Mouse (Mus musculus) MEL (cell line): ENCODE measurements around the gene Efna5. TPM values are rescaled to one million over a fixed set of nuclear protein-coding genes. Genes with fewer than 3 reads are reported as not detected.

Experiments used
- DNase-seq: peaks from one replicate; pipeline ENCODE4 v3.0.0; 2011; ENCODE audit warnings: low read depth, low spot score
- H3K27ac ChIP-seq: 2 replicates; pipeline ENCODE4 v1.5.1; 2012; ENCODE audit warnings: low read depth, mild to moderate bottlenecking, control low read depth, low read length, moderate library complexity; ENCODE audit not compliant: control insufficient read depth
- H3K27me3 ChIP-seq, 2 experiments: fragments of 150-350 bp in 1 of 2; sonication (generic) in 1 of 2; 2 replicates each; pipeline ENCODE4 v1.6.1; 2012; ENCODE audit warnings: low read length in 2 of 2, mild to moderate bottlenecking in 2 of 2, improper control_type of control experiment in 1 of 2, moderate library complexity in 1 of 2; ENCODE audit not compliant: insufficient read depth in 2 of 2, control insufficient read depth in 1 of 2
- H3K36me3 ChIP-seq, 2 experiments: 2 replicates each; pipeline ENCODE4 v1.6.1; 2012 to 2014; ENCODE audit warnings: low read length in 2 of 2, improper control_type of control experiment in 1 of 2, inconsistent platforms in 1 of 2, mild to moderate bottlenecking in 1 of 2; ENCODE audit not compliant: insufficient read depth in 2 of 2, control insufficient read depth in 1 of 2
- H3K4me1 ChIP-seq, 2 experiments: fragments of 150-350 bp in 1 of 2; sonication (generic) in 1 of 2; 2 replicates each; pipeline ENCODE4 v1.6.1; 2012; ENCODE audit warnings: low read length in 2 of 2, improper control_type of control experiment in 1 of 2, mild to moderate bottlenecking in 1 of 2; ENCODE audit not compliant: insufficient read depth in 2 of 2, control insufficient read depth in 1 of 2
- H3K4me3 ChIP-seq, 2 experiments: fragments of 150-350 bp in 1 of 2; sonication (generic) in 1 of 2; 2 replicates each; pipeline ENCODE4 v1.5.1; 2012; ENCODE audit warnings: low read depth in 2 of 2, low read length in 2 of 2, mild to moderate bottlenecking in 2 of 2, moderate library complexity in 2 of 2, control low read depth in 1 of 2, improper control_type of control experiment in 1 of 2; ENCODE audit not compliant: control insufficient read depth in 1 of 2, insufficient read depth in 1 of 2
- H3K79me2 ChIP-seq: 2 replicates; pipeline ENCODE4 v1.6.1; 2012; ENCODE audit warnings: mild to moderate bottlenecking, low read length, moderate library complexity; ENCODE audit not compliant: control insufficient read depth, poor library complexity, insufficient read depth
- H3K9ac ChIP-seq: 2 replicates; pipeline ENCODE4 v1.6.1; 2012; ENCODE audit warnings: low read depth, mild to moderate bottlenecking, control low read depth, low read length, moderate library complexity; ENCODE audit not compliant: control insufficient read depth, poor library complexity, severe bottlenecking
- H3K9me3 ChIP-seq: fragments of 150-350 bp; sonication (generic); replicated peaks from 2 replicates; pipeline ENCODE4 v1.6.1; 2012; ENCODE audit warnings: mild to moderate bottlenecking, low read length, improper control_type of control experiment, moderate library complexity; ENCODE audit not compliant: insufficient read depth
- CHD1 ChIP-seq: IDR thresholded peaks from 2 replicates; pipeline ENCODE4 v1.6.1; 2012; ENCODE audit warnings: low read depth, mild to moderate bottlenecking, inconsistent platforms, low read length, improper control_type of control experiment
- CTCF ChIP-seq, 3 experiments: IDR thresholded peaks in 2 of 3; conservative IDR thresholded peaks in 1 of 3; 2 replicates each; pipeline ENCODE4 v1.5.1; 2011 to 2012; ENCODE audit warnings: low read length in 3 of 3, low read depth in 2 of 3, mild to moderate bottlenecking in 2 of 3, improper control_type of control experiment in 1 of 3, inconsistent platforms in 1 of 3, mixed read lengths in 1 of 3, moderate library complexity in 1 of 3; ENCODE audit not compliant: control insufficient read depth in 1 of 3, insufficient read depth in 1 of 3, poor library complexity in 1 of 3, severe bottlenecking in 1 of 3
- E2F4 ChIP-seq: IDR thresholded peaks from 2 replicates; pipeline ENCODE4 v1.6.1; 2011; ENCODE audit warnings: low read depth, low read length, improper control_type of control experiment, borderline replicate concordance
- ELF1 ChIP-seq: IDR thresholded peaks from 2 replicates; pipeline ENCODE4 v1.6.1; 2014; ENCODE audit warnings: low read depth, mild to moderate bottlenecking, inconsistent platforms, low read length, improper control_type of control experiment, moderate library complexity
- EP300 ChIP-seq, 2 experiments: IDR thresholded peaks; 2 replicates each; pipeline ENCODE4 v1.6.1; 2011; ENCODE audit warnings: improper control_type of control experiment in 2 of 2, low read length in 2 of 2, low read depth in 1 of 2, mild to moderate bottlenecking in 1 of 2
- ETS1 ChIP-seq: IDR thresholded peaks from 2 replicates; pipeline ENCODE4 v1.6.1; 2012; ENCODE audit warnings: low read depth, mild to moderate bottlenecking, inconsistent platforms, low read length, improper control_type of control experiment, moderate library complexity
- GABPA ChIP-seq: IDR thresholded peaks from 2 replicates; pipeline ENCODE4 v1.6.1; 2012; ENCODE audit warnings: low read depth, mild to moderate bottlenecking, inconsistent platforms, low read length, improper control_type of control experiment, moderate library complexity
- GATA1 ChIP-seq: IDR thresholded peaks from 2 replicates; pipeline ENCODE4 v1.6.1; 2011; ENCODE audit warnings: low read depth, low read length, improper control_type of control experiment
- HCFC1 ChIP-seq: IDR thresholded peaks from 2 replicates; pipeline ENCODE4 v1.6.1; 2012; ENCODE audit warnings: low read depth, mild to moderate bottlenecking, inconsistent platforms, low read length, improper control_type of control experiment, moderate library complexity
- JUND ChIP-seq: IDR thresholded peaks from 2 replicates; pipeline ENCODE4 v1.6.1; 2011; ENCODE audit warnings: low read depth, mild to moderate bottlenecking, improper control_type of control experiment, low read length
- KAT2A ChIP-seq: conservative IDR thresholded peaks from 2 replicates; pipeline ENCODE4 v1.6.1; 2012; ENCODE audit warnings: low read depth, low read length, improper control_type of control experiment, inconsistent platforms
- MAX ChIP-seq: IDR thresholded peaks from 2 replicates; pipeline ENCODE4 v1.6.1; 2011; ENCODE audit warnings: low read length, improper control_type of control experiment
- MEF2A ChIP-seq: IDR thresholded peaks from 2 replicates; pipeline ENCODE4 v1.6.1; 2014; ENCODE audit warnings: low read depth, mild to moderate bottlenecking, inconsistent platforms, low read length, improper control_type of control experiment; ENCODE audit not compliant: poor library complexity, insufficient replicate concordance, severe bottlenecking; ENCODE audit errors: extremely low read depth
- MXI1 ChIP-seq: IDR thresholded peaks from 2 replicates; pipeline ENCODE4 v1.6.1; 2011; ENCODE audit warnings: mild to moderate bottlenecking, low read depth, low read length, improper control_type of control experiment
- MYC ChIP-seq: IDR thresholded peaks from 2 replicates; pipeline ENCODE4 v1.6.1; 2011; ENCODE audit warnings: low read depth, mild to moderate bottlenecking, low read length, improper control_type of control experiment, moderate library complexity
- NELFE ChIP-seq: IDR thresholded peaks from 2 replicates; pipeline ENCODE4 v1.6.1; 2011; ENCODE audit warnings: low read depth, low read length, improper control_type of control experiment
- POLR2A ChIP-seq, 2 experiments: IDR thresholded peaks; 2 replicates each; pipeline ENCODE4 v1.6.1; 2011 to 2012; ENCODE audit warnings: low read length in 2 of 2, mild to moderate bottlenecking in 2 of 2, control low read depth in 1 of 2, improper control_type of control experiment in 1 of 2, low read depth in 1 of 2, moderate library complexity in 1 of 2; ENCODE audit not compliant: control insufficient read depth in 1 of 2, insufficient read depth in 1 of 2, poor library complexity in 1 of 2
- POLR2AphosphoS2 ChIP-seq: IDR thresholded peaks from 2 replicates; pipeline ENCODE4 v1.6.1; 2011; ENCODE audit warnings: low read length, improper control_type of control experiment
- POLR2AphosphoS5 ChIP-seq: IDR thresholded peaks from 2 replicates; pipeline ENCODE4 v1.6.1; 2012; ENCODE audit warnings: low read depth, borderline replicate concordance, mild to moderate bottlenecking, inconsistent platforms, low read length, moderate library complexity, mixed read lengths
- RCOR1 ChIP-seq: IDR thresholded peaks from 2 replicates; pipeline ENCODE4 v1.6.1; 2012; ENCODE audit warnings: low read depth, mild to moderate bottlenecking, inconsistent platforms, low read length, improper control_type of control experiment
- SIN3A ChIP-seq: IDR thresholded peaks from 2 replicates; pipeline ENCODE4 v1.6.1; 2012; ENCODE audit warnings: low read length, improper control_type of control experiment, inconsistent platforms
- TAL1 ChIP-seq: IDR thresholded peaks from 2 replicates; pipeline ENCODE4 v1.6.1; 2012; ENCODE audit warnings: mild to moderate bottlenecking, inconsistent platforms, low read length, moderate library complexity, mixed read lengths
- TCF12 ChIP-seq: IDR thresholded peaks from 2 replicates; pipeline ENCODE4 v1.6.1; 2014; ENCODE audit warnings: low read depth, mild to moderate bottlenecking, inconsistent platforms, low read length, improper control_type of control experiment, moderate library complexity
- USF1 ChIP-seq: IDR thresholded peaks from 2 replicates; pipeline ENCODE4 v1.6.1; 2014; ENCODE audit warnings: low read depth, mild to moderate bottlenecking, inconsistent platforms, low read length, improper control_type of control experiment, moderate library complexity
- USF2 ChIP-seq, 2 experiments: IDR thresholded peaks; 2 replicates each; pipeline ENCODE4 v1.6.1; 2011 to 2012; ENCODE audit warnings: improper control_type of control experiment in 2 of 2, low read length in 2 of 2, borderline replicate concordance in 1 of 2, inconsistent platforms in 1 of 2, low read depth in 1 of 2, mild to moderate bottlenecking in 1 of 2; ENCODE audit not compliant: insufficient read depth in 1 of 2
- ZNF384 ChIP-seq: IDR thresholded peaks from 2 replicates; pipeline ENCODE4 v1.6.1; 2012; ENCODE audit warnings: low read depth, mild to moderate bottlenecking, inconsistent platforms, low read length, improper control_type of control experiment
- polyA plus RNA-seq, 2 experiments: library from polyadenylated mRNA; stranded (reverse) in 1 of 2; unstranded in 1 of 2; fragments of >175 nt in 1 of 2; fragments of >200 nt in 1 of 2; gene quantifications; 2 replicates each; pipeline versions ENCODE4 v1.2.1 to v1.2.4; 2012; ENCODE audit warnings: low replicate concordance in 2 of 2, low read depth in 1 of 2; ENCODE audit not compliant: insufficient read length in 2 of 2, insufficient read depth in 1 of 2, missing spikeins in 1 of 2
- total RNA-seq: library from RNA; depleted of rRNA; stranded (reverse); fragments of 300-350 nt; gene quantifications from 2 replicates; pipeline ENCODE4 v1.2.3, GENCODE M21; 2012

Efna5 gene
- total and polyA plus RNA-seq, 3 experiments, result not detected

DNA sequence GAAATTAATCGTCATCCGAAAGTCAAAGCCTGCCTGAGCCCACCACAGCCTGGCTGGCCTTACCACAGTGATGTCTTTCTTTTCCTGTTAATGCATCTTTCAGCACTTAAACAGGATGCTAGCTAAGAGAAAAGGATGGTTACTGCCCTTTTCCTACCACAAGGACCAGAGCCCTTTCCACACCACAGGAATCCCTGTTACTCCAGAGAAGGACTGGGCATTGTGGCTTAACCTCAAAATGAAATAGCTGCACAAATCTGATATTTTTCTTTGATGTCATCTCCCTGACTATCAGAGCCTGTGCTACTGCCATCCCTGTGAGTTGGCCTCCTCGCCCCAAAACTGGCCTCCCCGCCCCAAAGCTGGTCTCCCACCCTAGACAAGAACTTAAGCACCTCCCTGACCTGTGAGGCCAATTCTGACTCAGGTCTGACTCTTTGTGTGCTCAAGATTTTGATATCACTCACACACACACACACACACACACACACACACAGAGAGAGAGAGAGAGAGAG is 189.9 kb downstream of the Efna5 start:
- Histone ChIP-seq H3K4me3 (no peak overlapping the region), H3K36me3 (no peaks in the 10 kb centered on the region), H3K4me1 (no peaks in the 10 kb centered on the region), H3K27ac (no peak overlapping the region), H3K79me2 (no peaks in the 10 kb centered on the region), H3K9ac (no peak overlapping the region), H3K9me3 (no peaks in the 10 kb centered on the region), H3K27me3 (no peaks in the 10 kb centered on the region)
- DNase-seq, result no peak
- TF ChIP-seq GATA1 (no peak), NELFE (no peak), POLR2AphosphoS5 (no peak), SIN3A (no peak), CHD1 (no peak), MAX (no peak), USF1 (no peak), TAL1 (no peak), POLR2A (IDR thresholded peaks at IDR 0.05; ENCODE audit: control insufficient read depth in 1 of 2, insufficient read depth in 1 of 2, low read depth in 1 of 2, low read length in 2 of 2, poor library complexity in 1 of 2) (no peak), MYC (no peak), USF2 (IDR thresholded peaks at IDR 0.05; ENCODE audit: borderline replicate concordance in 1 of 2, insufficient read depth in 1 of 2, low read depth in 1 of 2, low read length in 2 of 2) (no peak), E2F4 (no peak), MEF2A (no peak), TCF12 (no peak), ETS1 (no peak)

- Histone ChIP-seq H3K79me2 (no peaks in the 10 kb centered on the region), H3K9ac (no peak overlapping the region), H3K27ac (no peak overlapping the region), H3K4me3 (no peak overlapping the region), H3K4me1 (no peaks in the 10 kb centered on the region), H3K36me3 (no peaks in the 10 kb centered on the region), H3K27me3 (no peaks in the 10 kb centered on the region), H3K9me3 (no peaks in the 10 kb centered on the region)
- no peak for DNase-seq
- TF ChIP-seq EP300 (IDR thresholded peaks at IDR 0.05; ENCODE audit: low read depth in 1 of 2, low read length in 2 of 2) (no peak), MXI1 (no peak), KAT2A (no peak), HCFC1 (no peak), RCOR1 (no peak), GABPA (no peak), USF1 (no peak), POLR2AphosphoS5 (no peak), ZNF384 (no peak), POLR2AphosphoS2 (no peak), SIN3A (no peak), JUND (no peak), CTCF (IDR thresholded peaks at IDR 0.05 in 2 of 3, conservative IDR thresholded peaks at IDR 0.05 in 1 of 3; ENCODE audit: control insufficient read depth in 1 of 3, insufficient read depth in 1 of 3, low read depth in 2 of 3, low read length in 3 of 3, poor library complexity in 1 of 3, severe bottlenecking in 1 of 3) (no peak), ELF1 (no peak), TAL1 (no peak), CHD1 (no peak), GATA1 (no peak)
Measured at GRCm38 (mm10) chr17:62690256-62690655, 190.9 kb downstream of the Efna5 start.
